Mouse (Mus musculus): Measurements from ENCODE around the gene Anapc15-ps. TPM values are rescaled to one million over a fixed set of nuclear protein-coding genes. Genes with fewer than 3 reads are reported as not detected.

Anapc15-ps gene
- polyA plus RNA-seq, 1 experiment from 2014 or later, result not detected

DNA sequence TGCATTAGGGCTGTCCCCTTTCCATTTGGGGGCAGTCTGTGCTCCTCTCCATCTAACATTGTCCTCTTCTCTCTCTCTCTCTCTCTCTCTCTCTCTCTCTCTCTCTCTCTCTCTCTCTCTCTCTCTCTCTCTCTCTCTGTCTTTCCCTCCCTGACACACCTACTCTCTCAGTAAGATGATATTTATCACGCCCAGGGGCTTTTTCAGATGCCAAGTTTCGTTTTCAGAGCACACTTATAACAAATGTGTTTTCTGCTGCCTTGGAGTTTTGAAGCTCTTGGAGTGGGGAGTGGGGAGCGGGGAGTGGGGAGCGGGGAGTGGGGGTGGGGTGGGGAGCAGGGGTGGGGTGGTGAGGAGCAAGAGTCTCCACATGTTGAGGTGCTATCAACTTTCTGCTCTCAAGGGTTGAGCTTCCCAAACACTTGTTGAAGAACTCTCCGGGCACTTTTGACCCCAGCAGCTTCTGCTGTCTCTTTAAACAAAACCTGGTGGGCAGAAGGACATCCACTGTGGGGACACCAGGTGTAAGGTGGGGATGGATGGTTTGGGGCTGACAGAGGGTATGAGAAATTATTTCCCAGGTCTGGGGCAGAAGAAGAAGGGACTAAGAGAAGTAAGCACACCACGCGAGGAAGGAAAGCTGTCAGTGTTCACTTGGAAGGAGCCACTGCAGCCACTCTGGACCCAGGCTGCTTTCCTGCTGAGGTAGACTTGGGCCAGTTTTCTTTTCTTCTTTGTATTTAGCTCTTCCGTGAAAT lies 36.8 kb upstream of the Anapc15-ps start:
- H3K4me2 ChIP-seq (replicated peaks; ENCODE audit: low read depth, low read length), result no peak overlapping the region
- no peak overlapping the region for H3K4me3 ChIP-seq (ENCODE audit: low read depth, low read length)
- no peaks in the 10 kb centered on the region for H3K27me3 ChIP-seq (ENCODE audit: control insufficient read depth, insufficient read depth, low read length)
- H3K36me3 ChIP-seq (ENCODE audit: control insufficient read depth, insufficient read depth, low read length), result no peaks in the 10 kb centered on the region
- H3K9me3 ChIP-seq (ENCODE audit: control insufficient read depth, low read depth, low read length), result no peaks in the 10 kb centered on the region
- no peak for ATAC-seq (ENCODE audit: insufficient number of reproducible peaks, insufficient read depth, low FRiP score, low read depth)
- WGBS, result 51% methylated on average over 8 of the region's 8 CpGs
- peaks cover 9% of the 10 kb centered on the region for H3K4me1 ChIP-seq (ENCODE audit: control insufficient read depth, insufficient read depth, low read length)
- H3K9ac ChIP-seq (replicated peaks; ENCODE audit: low read depth, low read length), result no peak overlapping the region
- no peak overlapping the region for H3K27ac ChIP-seq (ENCODE audit: low read length)

DNA sequence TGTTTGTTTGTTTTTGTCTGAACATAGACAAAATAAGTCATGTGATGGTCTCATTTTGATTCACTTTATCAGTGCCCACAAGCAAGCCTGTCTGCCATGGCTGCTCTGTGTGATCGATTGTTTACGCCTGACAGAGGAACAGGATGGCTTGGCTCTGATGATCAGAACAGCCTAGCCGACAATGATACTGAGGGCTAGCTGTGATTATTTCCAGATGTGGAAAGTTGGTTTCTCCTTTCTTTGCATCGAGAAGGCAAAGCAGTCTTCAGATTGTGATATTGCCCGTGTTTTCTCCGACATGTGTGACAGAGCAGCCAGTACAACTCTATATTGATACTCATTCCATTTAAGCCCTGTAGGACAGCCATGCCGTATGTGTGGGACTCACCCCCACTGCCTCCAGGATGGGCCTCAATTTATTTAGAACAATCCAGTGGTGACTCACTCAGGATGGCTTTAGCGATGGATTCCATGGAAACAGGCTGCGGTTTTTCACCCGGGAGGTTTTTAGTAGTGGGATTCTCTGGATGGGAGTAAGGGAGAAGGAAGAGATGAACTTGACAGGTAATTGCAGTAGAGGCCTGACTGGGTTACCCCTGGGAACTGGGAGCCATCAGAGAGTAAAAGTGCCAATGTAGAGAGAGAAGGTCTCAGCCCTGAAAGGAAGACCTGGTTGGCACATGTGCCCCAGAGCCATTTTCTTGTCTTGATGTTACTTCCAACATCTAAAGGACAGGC lies 36.1 kb upstream of the Anapc15-ps start:
- H3K4me3 ChIP-seq (ENCODE audit: low read depth, low read length), result no peak overlapping the region
- no peak for ATAC-seq (ENCODE audit: insufficient number of reproducible peaks, insufficient read depth, low FRiP score, low read depth)
- H3K9me3 ChIP-seq (ENCODE audit: control insufficient read depth, low read depth, low read length), result no peaks in the 10 kb centered on the region
- H3K27ac ChIP-seq (ENCODE audit: low read length), result no peak overlapping the region
- no peak overlapping the region for H3K9ac ChIP-seq (replicated peaks; ENCODE audit: low read depth, low read length)
- H3K36me3 ChIP-seq (ENCODE audit: control insufficient read depth, insufficient read depth, low read length), result no peaks in the 10 kb centered on the region
- no peaks in the 10 kb centered on the region for H3K27me3 ChIP-seq (ENCODE audit: control insufficient read depth, insufficient read depth, low read length)
- peaks cover 9% of the 10 kb centered on the region for H3K4me1 ChIP-seq (ENCODE audit: control insufficient read depth, insufficient read depth, low read length)
- H3K4me2 ChIP-seq (replicated peaks; ENCODE audit: low read depth, low read length), result no peak overlapping the region
- WGBS, result 64% methylated on average over 10 of the region's 10 CpGs

DNA sequence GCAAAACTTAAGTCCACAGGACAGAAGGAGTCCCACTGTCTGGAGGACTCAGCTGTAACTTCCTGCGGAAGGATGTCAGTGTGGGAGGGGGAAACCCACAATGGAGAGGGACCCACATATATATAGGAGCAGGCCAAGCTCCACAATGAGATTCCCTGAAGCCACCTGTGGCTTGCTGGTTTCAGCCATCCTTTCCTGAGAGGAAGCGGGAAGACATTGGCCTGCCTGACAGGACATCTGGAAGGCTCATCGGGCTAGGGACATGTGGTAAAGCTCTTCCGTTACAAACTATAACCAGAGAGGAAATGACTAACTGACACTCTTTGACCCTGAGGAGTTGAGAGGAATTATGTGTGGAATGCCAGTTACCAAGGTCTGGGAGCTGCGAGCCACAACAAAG lies 34.8 kb upstream of the Anapc15-ps start:
- WGBS, result 52% methylated on average over 5 of the region's 5 CpGs
- Histone ChIP-seq H3K9ac (replicated peaks; ENCODE audit: low read depth, low read length) (no peak overlapping the region), H3K4me1 (ENCODE audit: control insufficient read depth, insufficient read depth, low read length) (peaks cover 9% of the 10 kb centered on the region), H3K27me3 (ENCODE audit: control insufficient read depth, insufficient read depth, low read length) (no peaks in the 10 kb centered on the region), H3K4me2 (replicated peaks; ENCODE audit: low read depth, low read length) (no peak overlapping the region), H3K4me3 (ENCODE audit: low read depth, low read length) (no peak overlapping the region), H3K36me3 (ENCODE audit: control insufficient read depth, insufficient read depth, low read length) (no peaks in the 10 kb centered on the region), H3K27ac (ENCODE audit: low read length) (no peak overlapping the region), H3K9me3 (ENCODE audit: control insufficient read depth, low read depth, low read length) (no peaks in the 10 kb centered on the region)
- no peak for ATAC-seq (ENCODE audit: insufficient number of reproducible peaks, insufficient read depth, low FRiP score, low read depth)

DNA sequence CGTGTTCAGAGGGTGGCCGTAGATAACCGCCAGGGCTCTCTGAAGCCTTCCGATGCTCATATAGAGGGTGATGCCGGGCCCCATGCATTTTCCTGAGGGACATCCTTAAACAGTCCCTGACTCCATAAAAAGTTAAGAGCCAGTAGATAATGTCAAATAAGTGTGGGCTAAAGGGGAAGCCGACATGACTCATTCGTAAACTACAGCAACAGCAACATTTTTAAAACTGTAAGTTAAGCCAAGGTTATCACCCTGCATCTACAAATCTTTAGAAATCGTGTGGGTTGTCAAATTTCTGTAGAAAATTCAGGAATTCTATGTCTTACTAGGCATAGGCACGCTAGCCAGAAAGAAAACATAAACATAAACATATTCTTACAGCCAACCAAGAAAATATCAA lies 33.6 kb upstream of the Anapc15-ps start:
- no peak overlapping the region for H3K4me3 ChIP-seq (ENCODE audit: low read depth, low read length)
- no peaks in the 10 kb centered on the region for H3K36me3 ChIP-seq (ENCODE audit: control insufficient read depth, insufficient read depth, low read length)
- H3K4me2 ChIP-seq (replicated peaks; ENCODE audit: low read depth, low read length), result no peak overlapping the region
- ATAC-seq (ENCODE audit: insufficient number of reproducible peaks, insufficient read depth, low FRiP score, low read depth), result no peak
- WGBS, result 84% methylated on average over 9 of the region's 9 CpGs
- H3K9ac ChIP-seq (replicated peaks; ENCODE audit: low read depth, low read length), result no peak overlapping the region
- no peaks in the 10 kb centered on the region for H3K27me3 ChIP-seq (ENCODE audit: control insufficient read depth, insufficient read depth, low read length)
- H3K9me3 ChIP-seq (ENCODE audit: control insufficient read depth, low read depth, low read length), result no peaks in the 10 kb centered on the region
- no peak overlapping the region for H3K27ac ChIP-seq (ENCODE audit: low read length)
- peaks cover 5% of the 10 kb centered on the region; the same call in 1 of the 2 replicates for H3K4me1 ChIP-seq (ENCODE audit: control insufficient read depth, insufficient read depth, low read length)

DNA sequence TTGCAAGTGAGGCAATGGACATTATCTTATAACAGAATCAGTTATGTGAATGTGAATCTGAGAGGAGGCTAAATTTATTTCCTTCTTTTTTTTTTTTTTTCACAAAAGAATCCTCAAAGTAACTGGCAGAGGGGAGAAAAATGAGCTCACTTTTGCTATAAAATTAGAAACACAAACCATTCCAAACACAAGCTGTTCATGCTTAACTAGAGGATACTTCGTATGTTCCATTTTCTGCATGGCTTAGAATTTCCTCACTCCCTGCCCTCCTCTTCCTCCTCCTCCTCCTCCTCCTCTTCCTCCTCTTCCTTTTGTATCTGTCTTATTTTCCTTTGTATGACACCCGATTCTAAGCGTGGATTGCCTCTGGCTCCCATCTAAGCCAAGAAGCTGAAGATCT lies 32.5 kb upstream of the Anapc15-ps start:
- H3K4me1 ChIP-seq (ENCODE audit: control insufficient read depth, insufficient read depth, low read length), result peaks cover 5% of the 10 kb centered on the region; the same call in 1 of the 2 replicates
- WGBS, result 73% methylated on average over 3 of the region's 3 CpGs
- no peaks in the 10 kb centered on the region for H3K9me3 ChIP-seq (ENCODE audit: control insufficient read depth, low read depth, low read length)
- H3K4me2 ChIP-seq (replicated peaks; ENCODE audit: low read depth, low read length), result no peak overlapping the region
- H3K9ac ChIP-seq (replicated peaks; ENCODE audit: low read depth, low read length), result no peak overlapping the region
- H3K27me3 ChIP-seq (ENCODE audit: control insufficient read depth, insufficient read depth, low read length), result no peaks in the 10 kb centered on the region
- no peak overlapping the region for H3K27ac ChIP-seq (ENCODE audit: low read length)
- H3K36me3 ChIP-seq (ENCODE audit: control insufficient read depth, insufficient read depth, low read length), result no peaks in the 10 kb centered on the region
- no peak for ATAC-seq (ENCODE audit: insufficient number of reproducible peaks, insufficient read depth, low FRiP score, low read depth)
- no peak overlapping the region for H3K4me3 ChIP-seq (ENCODE audit: low read depth, low read length)

DNA sequence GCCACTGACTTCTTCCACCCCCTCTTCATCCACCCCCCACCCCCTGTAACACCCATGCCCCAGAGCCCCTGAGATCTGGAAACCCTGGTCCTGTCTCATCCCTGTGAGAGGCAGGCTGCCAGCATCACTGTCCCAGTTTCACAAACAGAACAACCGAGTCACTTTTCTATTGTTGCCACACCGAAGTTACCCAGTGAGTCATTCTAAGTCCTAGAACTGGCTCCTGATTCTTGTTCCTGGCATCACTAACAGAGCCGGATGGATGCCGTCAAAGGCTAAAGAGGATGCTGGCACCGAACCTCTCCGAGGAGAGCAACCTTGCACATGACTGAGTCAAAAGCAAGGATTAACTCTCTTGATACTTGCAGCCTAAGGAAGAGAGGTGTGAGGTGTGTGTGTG lies 31.6 kb upstream of the Anapc15-ps start:
- ATAC-seq (ENCODE audit: insufficient number of reproducible peaks, insufficient read depth, low FRiP score, low read depth), result no peak
- no peak overlapping the region for H3K27ac ChIP-seq (ENCODE audit: low read length)
- H3K36me3 ChIP-seq (ENCODE audit: control insufficient read depth, insufficient read depth, low read length), result no peaks in the 10 kb centered on the region
- WGBS, result 94% methylated on average over 6 of the region's 6 CpGs
- H3K9ac ChIP-seq (replicated peaks; ENCODE audit: low read depth, low read length), result no peak overlapping the region
- no peaks in the 10 kb centered on the region for H3K9me3 ChIP-seq (ENCODE audit: control insufficient read depth, low read depth, low read length)
- H3K4me3 ChIP-seq (ENCODE audit: low read depth, low read length), result no peak overlapping the region
- H3K27me3 ChIP-seq (ENCODE audit: control insufficient read depth, insufficient read depth, low read length), result no peaks in the 10 kb centered on the region
- H3K4me2 ChIP-seq (replicated peaks; ENCODE audit: low read depth, low read length), result no peak overlapping the region
- H3K4me1 ChIP-seq (ENCODE audit: control insufficient read depth, insufficient read depth, low read length), result peaks cover 5% of the 10 kb centered on the region; the same call in 1 of the 2 replicates

DNA sequence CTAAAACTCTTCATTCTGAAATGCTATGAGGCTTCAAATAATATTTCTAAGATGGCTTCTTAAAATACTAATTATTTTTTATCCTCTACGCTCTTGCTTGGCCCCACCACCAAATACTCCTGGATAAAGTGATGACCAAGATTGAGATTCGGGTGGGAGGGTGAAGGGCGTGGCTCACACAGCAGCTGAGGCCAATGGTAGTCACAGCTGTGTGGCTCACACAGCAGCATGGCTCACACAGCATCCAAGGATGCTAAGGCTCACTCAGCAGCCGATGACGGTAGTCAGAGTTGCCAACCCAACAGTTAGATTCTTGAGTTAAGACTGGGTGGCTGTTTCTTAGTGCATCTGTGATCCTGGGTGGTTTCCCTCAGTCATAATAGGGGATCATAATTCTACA lies 30.5 kb upstream of the Anapc15-ps start:
- no peak overlapping the region for H3K4me3 ChIP-seq (ENCODE audit: low read depth, low read length)
- 91% methylated on average over 5 of the region's 5 CpGs for WGBS
- H3K27me3 ChIP-seq (ENCODE audit: control insufficient read depth, insufficient read depth, low read length), result no peaks in the 10 kb centered on the region
- ATAC-seq (ENCODE audit: insufficient number of reproducible peaks, insufficient read depth, low FRiP score, low read depth), result no peak
- H3K27ac ChIP-seq (ENCODE audit: low read length), result no peak overlapping the region
- H3K9me3 ChIP-seq (ENCODE audit: control insufficient read depth, low read depth, low read length), result no peaks in the 10 kb centered on the region
- H3K36me3 ChIP-seq (ENCODE audit: control insufficient read depth, insufficient read depth, low read length), result no peaks in the 10 kb centered on the region
- no peaks in the 10 kb centered on the region for H3K4me1 ChIP-seq (ENCODE audit: control insufficient read depth, insufficient read depth, low read length)
- H3K4me2 ChIP-seq (replicated peaks; ENCODE audit: low read depth, low read length), result no peak overlapping the region
- no peak overlapping the region for H3K9ac ChIP-seq (replicated peaks; ENCODE audit: low read depth, low read length)

DNA sequence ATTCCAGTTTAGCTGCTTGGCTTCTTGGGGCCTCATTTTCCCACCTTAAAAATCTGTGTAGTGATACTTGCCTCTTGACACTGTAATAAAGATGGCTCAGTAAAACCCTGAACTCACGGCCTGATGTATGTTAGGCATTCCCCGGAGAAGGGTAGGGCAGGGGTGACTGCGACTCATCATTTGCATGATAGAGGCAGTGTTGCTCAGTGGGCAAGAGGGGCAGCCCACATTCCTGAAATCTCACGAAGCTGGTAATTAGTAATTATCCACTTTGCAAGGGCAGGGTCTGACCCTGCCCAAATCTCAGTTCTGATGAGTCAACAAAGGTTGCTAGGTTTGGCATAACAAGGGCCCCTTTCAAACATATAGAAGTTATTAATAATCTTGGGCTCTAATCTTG lies 27.2 kb upstream of the Anapc15-ps start:
- Histone ChIP-seq H3K9ac (replicated peaks; ENCODE audit: low read depth, low read length) (no peak overlapping the region), H3K27ac (ENCODE audit: low read length) (no peak overlapping the region), H3K4me2 (replicated peaks; ENCODE audit: low read depth, low read length) (no peak overlapping the region), H3K4me3 (ENCODE audit: low read depth, low read length) (no peak overlapping the region), H3K36me3 (ENCODE audit: control insufficient read depth, insufficient read depth, low read length) (no peaks in the 10 kb centered on the region), H3K9me3 (ENCODE audit: control insufficient read depth, low read depth, low read length) (no peaks in the 10 kb centered on the region), H3K4me1 (ENCODE audit: control insufficient read depth, insufficient read depth, low read length) (no peaks in the 10 kb centered on the region), H3K27me3 (ENCODE audit: control insufficient read depth, insufficient read depth, low read length) (no peaks in the 10 kb centered on the region)
- ATAC-seq (ENCODE audit: insufficient number of reproducible peaks, insufficient read depth, low FRiP score, low read depth), result no peak
- 66% methylated on average over 4 of the region's 4 CpGs for WGBS
